Mouse (Mus musculus) liver, embryonic 14 days (tissue): ENCODE results near the gene Evc. TPM values are rescaled to one million over a fixed set of nuclear protein-coding genes. Genes with fewer than 3 reads are reported as not detected.

ENCODE experiments used
- polyA plus RNA-seq: library from polyadenylated mRNA; depleted of rRNA; stranded (reverse); fragments of >200 nt; gene quantifications from 2 replicates; pipeline ENCODE4 v1.2.3, GENCODE M21; 2012; rRNA removed

Evc gene
- polyA plus RNA-seq, result 1.9 and 2.0 TPM in 2 replicates

GRCm38 (mm10) chr5:37336485-37337105, at the start of gene Evc:
TSS of gene Evc (minus strand) at chr5:37336894.

GRCm38 (mm10) chr5:37338288-37338687, 1.6 kb upstream of the Evc start, which contains the start of gene Evc2:
TSS of gene Evc2 (plus strand) at chr5:37338499.

GRCm38 (mm10) chr5:37241651-37242151, 95.0 kb downstream of the Evc start, which contains the start of gene Crmp1:
TSS of gene Crmp1 (plus strand) at chr5:37241940.

Other genes with a start within 250 kb of the Evc start
- 0.44 and 0.54 TPM in 2 replicates for gene Crmp1, start 95.0 kb downstream of the Evc start, polyA plus RNA-seq
- 2.1 TPM in 2 replicates for gene Evc2, start 1.6 kb upstream of the Evc start, polyA plus RNA-seq